Mouse (Mus musculus): ENCODE measurements around the gene Fes.

Gene Fes

GRCm38 (mm10) chr7:80374733-80375132 is 13.0 kb downstream of the Fes start:
- DNase-seq (ENCODE audit: low spot score in 2 of 2): no peak

GRCm38 (mm10) chr7:80374280-80374679 is 13.5 kb downstream of the Fes start:
- DNase-seq (ENCODE audit: low spot score in 2 of 2): no peak

GRCm38 (mm10) chr7:80373850-80374249 is 13.9 kb downstream of the Fes start:
- no peak for DNase-seq (ENCODE audit: low spot score in 2 of 2)

GRCm38 (mm10) chr7:80373352-80373751 is 14.4 kb downstream of the Fes start:
- no peak for DNase-seq (ENCODE audit: low spot score in 2 of 2)

- DNase-seq (ENCODE audit: low spot score in 2 of 2): no peak
Measured at GRCm38 (mm10) chr7:80372667-80373066, 15.1 kb downstream of the Fes start.

GRCm38 (mm10) chr7:80372166-80372565 is 15.6 kb downstream of the Fes start:
- no peak for DNase-seq (ENCODE audit: low spot score in 2 of 2)

GRCm38 (mm10) chr7:80371041-80371751 is 16.6 kb downstream of the Fes start, which contains the start of gene Man2a2:
TSS of gene Man2a2 (minus strand) at chr7:80371375.
- peak; percentile 59 to 63 for DNase-seq (ENCODE audit: low spot score in 2 of 2)

- peak; percentile 78 to 86 for DNase-seq (ENCODE audit: low spot score in 2 of 2)
Measured at GRCm38 (mm10) chr7:80370649-80371040, 17.1 kb downstream of the Fes start.

- DNase-seq (ENCODE audit: low spot score in 2 of 2): no peak
Measured at GRCm38 (mm10) chr7:80369967-80370431, 17.7 kb downstream of the Fes start.

GRCm38 (mm10) chr7:80369461-80369860 is 18.3 kb downstream of the Fes start:
- no peak for DNase-seq (ENCODE audit: low spot score in 2 of 2)

- DNase-seq (ENCODE audit: low spot score in 2 of 2): no peak
Measured at GRCm38 (mm10) chr7:80368635-80369421, 18.9 kb downstream of the Fes start.

GRCm38 (mm10) chr7:80368009-80368408 is 19.7 kb downstream of the Fes start:
- DNase-seq (ENCODE audit: low spot score in 2 of 2): no peak

GRCm38 (mm10) chr7:80367232-80367631 is 20.5 kb downstream of the Fes start:
- DNase-seq (ENCODE audit: low spot score in 2 of 2): no peak

GRCm38 (mm10) chr7:80365759-80366158 is 22.0 kb downstream of the Fes start:
- DNase-seq (ENCODE audit: low spot score in 2 of 2): no peak

GRCm38 (mm10) chr7:80360435-80360834 is 27.3 kb downstream of the Fes start:
- no peak for DNase-seq (ENCODE audit: low spot score in 2 of 2)

GRCm38 (mm10) chr7:80358039-80358438 is 29.7 kb downstream of the Fes start:
- DNase-seq (ENCODE audit: low spot score in 2 of 2): no peak

GRCm38 (mm10) chr7:80357156-80357555 is 30.6 kb downstream of the Fes start:
- no peak for DNase-seq (ENCODE audit: low spot score in 2 of 2)

- DNase-seq (ENCODE audit: low spot score in 2 of 2): no peak
Measured at GRCm38 (mm10) chr7:80356351-80356750, 31.4 kb downstream of the Fes start.

GRCm38 (mm10) chr7:80352920-80353319 is 34.8 kb downstream of the Fes start:
- no peak for DNase-seq (ENCODE audit: low spot score in 2 of 2)

- DNase-seq (ENCODE audit: low spot score in 2 of 2): no peak
Measured at GRCm38 (mm10) chr7:80350808-80351207, 36.9 kb downstream of the Fes start.

- no peak for DNase-seq (ENCODE audit: low spot score in 2 of 2)
Measured at GRCm38 (mm10) chr7:80347670-80348586, 39.8 kb downstream of the Fes start.

GRCm38 (mm10) chr7:80346830-80347229 is 40.9 kb downstream of the Fes start:
- DNase-seq (ENCODE audit: low spot score in 2 of 2): no peak

Data from right cerebral cortex, adult 2 months (tissue).